Mouse (Mus musculus): ENCODE data around the gene Cox14. TPM values are rescaled to one million over a fixed set of nuclear protein-coding genes. Genes with fewer than 3 reads are reported as not detected.

The Cox14 gene
- polyA plus RNA-seq (2016; fragmentation: Nextera tagmentation; extraction: Ambion mirVana), result 164 and 187 TPM in 2 replicates

DNA sequence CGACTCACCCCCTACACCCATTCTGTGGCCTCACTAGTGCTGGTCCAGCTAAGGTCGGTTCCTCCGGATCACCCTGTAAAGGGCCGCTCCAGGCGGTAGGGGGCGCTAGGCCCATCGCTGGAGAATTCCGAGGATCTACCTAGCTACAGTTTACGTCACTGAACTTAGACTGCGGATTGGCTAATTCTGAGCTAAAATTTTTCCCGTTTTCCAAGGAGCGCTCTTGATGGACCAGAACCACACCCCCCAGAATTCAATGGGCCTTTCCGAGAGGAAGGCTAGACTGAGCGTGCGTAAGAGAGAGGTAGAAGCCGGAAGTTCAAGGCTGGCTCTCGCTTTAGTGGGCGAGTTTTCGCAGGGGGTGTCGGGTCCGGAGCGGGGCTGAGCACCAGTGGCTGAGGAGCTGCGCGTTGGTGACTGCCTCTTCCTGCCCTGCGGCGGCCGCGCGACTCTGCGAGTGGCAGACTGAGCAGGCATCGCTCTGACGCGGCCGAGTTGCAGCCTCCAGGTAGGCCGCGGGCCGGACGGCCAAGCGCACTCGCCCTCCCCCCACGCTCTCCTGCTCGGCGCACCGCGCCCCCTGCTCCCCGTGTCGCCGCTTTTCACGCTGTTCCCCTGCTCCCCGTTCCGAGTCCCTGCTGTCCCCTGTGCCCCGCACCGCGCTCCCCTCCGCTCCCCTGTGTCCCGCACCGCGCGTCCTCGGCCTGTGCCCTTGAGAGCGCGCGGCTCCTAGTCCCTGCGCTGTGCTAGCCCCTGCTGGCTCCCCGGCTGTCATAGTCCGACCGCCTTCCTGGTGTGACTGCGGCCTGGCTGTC lies at the start of gene Cox14:
Cox14 (plus strand) TSS at position 278 of the 815 bp plus-strand sequence.
- Histone ChIP-seq H3K9me3 (no peaks in the 10 kb centered on the region), H3K27ac (peak within 1 kb of the TSS; percentile 97), H3K4me3 (peak within 1 kb of the TSS; percentile 91), H3K36me3 (peaks cover 37% of the 10 kb centered on the region), H3K4me1 (peaks cover 43% of the 10 kb centered on the region), H3K27me3 (ENCODE audit: insufficient read depth, poor library complexity, severe bottlenecking) (no peaks in the 10 kb centered on the region)
- DNase-seq (ENCODE audit: low spot score), result peak; percentile 98
- under 1% methylated on average over 68 of the region's 68 CpGs for WGBS

DNA sequence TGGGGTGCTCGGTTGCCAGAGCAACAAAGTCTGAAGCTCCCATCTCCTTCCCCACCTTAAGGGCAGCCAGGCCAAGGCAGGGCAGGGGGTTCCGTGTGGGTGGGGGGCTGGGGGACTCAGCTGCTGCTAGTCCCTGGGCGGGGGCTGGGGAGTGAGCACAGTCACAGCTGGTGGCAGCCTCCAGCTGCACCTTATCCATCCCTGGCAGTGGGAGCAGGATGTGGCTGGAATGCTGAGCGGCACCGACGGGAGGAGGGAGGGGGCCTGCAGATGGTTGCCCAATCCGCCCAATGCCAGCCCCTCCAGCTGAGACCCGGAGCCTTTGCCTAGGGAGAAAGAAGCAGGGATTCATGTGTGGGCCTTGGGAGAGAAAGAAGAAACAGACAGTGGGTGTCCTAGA lies 48.3 kb upstream of the Cox14 start:
- H3K4me3 ChIP-seq, result no peak overlapping the region
- H3K27me3 ChIP-seq (ENCODE audit: insufficient read depth, poor library complexity, severe bottlenecking), result peaks cover 71% of the 10 kb centered on the region
- peaks cover 34% of the 10 kb centered on the region for H3K4me1 ChIP-seq
- no peaks in the 10 kb centered on the region for H3K9me3 ChIP-seq
- WGBS, result 27% methylated on average over 8 of the region's 8 CpGs
- DNase-seq (ENCODE audit: low spot score), result no peak
- 0 out of 2 replicates have a peak overlapping the region, but pooled peaks have one; percentile 32 for H3K27ac ChIP-seq
- H3K36me3 ChIP-seq, result no peaks in the 10 kb centered on the region

DNA sequence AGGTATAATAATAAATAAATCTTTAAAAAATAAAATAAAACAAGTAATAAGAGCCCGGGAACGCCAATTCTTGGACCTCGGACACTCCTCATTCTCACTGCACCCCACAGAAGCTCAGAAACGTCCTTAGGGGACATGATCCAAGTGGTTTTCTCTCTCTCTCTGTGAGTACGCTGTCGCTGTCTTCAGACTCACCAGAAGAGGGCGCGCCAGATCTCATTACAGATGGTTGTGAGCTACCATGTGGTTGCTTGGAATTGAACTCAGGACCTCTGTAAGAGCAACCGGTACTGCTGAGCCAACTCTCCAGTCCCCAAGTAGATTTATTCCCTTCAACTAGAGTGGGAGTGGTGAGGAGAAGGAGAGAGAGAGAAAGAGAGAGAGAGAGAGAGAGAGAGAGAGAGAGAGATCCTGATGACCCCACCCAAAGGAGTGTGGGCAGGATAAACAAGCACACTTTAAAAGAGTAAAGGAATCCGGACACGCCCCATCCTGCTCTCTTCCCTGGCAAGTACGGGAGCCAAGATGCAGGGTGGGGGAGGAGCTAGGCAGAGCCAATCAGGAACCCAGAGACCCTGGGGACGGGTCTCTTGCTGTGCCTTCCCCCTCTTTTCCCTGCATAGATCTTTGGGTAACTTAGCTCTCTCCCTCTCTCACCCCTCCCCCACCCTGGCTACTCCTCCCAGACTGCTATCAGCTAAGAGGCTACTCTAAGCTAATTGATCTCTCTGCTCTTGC lies 47.2 kb upstream of the Cox14 start:
- 9% methylated on average over 13 of the region's 13 CpGs for WGBS
- Histone ChIP-seq H3K9me3 (no peaks in the 10 kb centered on the region), H3K36me3 (no peaks in the 10 kb centered on the region), H3K4me1 (peaks cover 31% of the 10 kb centered on the region), H3K27me3 (ENCODE audit: insufficient read depth, poor library complexity, severe bottlenecking) (peaks cover 60% of the 10 kb centered on the region), H3K4me3 (no peak overlapping the region; the same call in 1 of the 2 replicates), H3K27ac (no peak overlapping the region)
- DNase-seq (ENCODE audit: low spot score), result peak; percentile 81

DNA sequence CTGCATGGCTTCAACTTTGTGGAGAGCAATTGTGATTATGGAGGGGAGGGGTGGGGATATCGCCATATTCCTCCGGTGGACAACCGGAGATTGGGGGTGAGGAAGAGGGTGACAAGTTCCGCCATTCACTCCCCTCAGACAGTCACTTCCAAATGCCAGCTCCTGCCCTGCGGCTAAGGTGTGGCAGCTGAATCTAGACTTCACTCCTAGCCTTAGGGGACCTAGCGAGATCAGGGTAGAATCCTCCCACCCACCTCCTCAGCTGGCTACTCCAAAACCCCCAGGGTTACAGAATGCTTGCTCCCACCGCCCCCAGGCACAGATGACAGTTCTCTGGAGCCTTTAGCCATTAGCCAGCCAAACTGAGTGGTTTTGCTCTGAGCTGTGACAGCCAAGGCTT lies 46.4 kb upstream of the Cox14 start:
- Histone ChIP-seq H3K4me3 (no peak overlapping the region), H3K9me3 (no peaks in the 10 kb centered on the region), H3K27me3 (ENCODE audit: insufficient read depth, poor library complexity, severe bottlenecking) (peaks cover 52% of the 10 kb centered on the region), H3K4me1 (peaks cover 30% of the 10 kb centered on the region), H3K36me3 (no peaks in the 10 kb centered on the region), H3K27ac (0 out of 2 replicates have a peak overlapping the region, but pooled peaks have one; percentile 10)
- no peak for DNase-seq (ENCODE audit: low spot score)
- WGBS, result 51% methylated on average over 7 of the region's 7 CpGs

DNA sequence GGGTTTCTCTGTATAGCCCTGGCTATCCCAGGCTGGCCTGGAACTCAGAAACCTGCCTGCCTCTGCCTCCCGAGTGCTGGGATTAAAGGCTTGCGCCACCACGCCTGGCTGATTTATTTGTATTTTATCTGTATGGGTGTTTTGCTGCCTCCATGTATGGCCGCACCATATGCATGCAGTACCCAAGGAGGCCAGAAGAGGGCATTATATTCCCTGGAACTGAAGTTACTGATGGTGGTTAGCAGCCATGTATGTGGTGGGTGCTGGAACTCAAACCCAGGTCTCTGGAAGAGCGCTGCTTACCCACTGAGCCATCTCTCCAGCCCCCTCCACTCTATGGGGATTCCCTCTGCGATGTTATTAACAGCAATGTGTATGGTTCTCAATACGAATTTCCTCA lies 42.5 kb upstream of the Cox14 start:
- Histone ChIP-seq H3K27ac (no peak overlapping the region), H3K36me3 (no peaks in the 10 kb centered on the region), H3K4me1 (peaks cover 15% of the 10 kb centered on the region), H3K9me3 (no peaks in the 10 kb centered on the region), H3K27me3 (ENCODE audit: insufficient read depth, poor library complexity, severe bottlenecking) (peaks cover 31% of the 10 kb centered on the region; the same call in 1 of the 2 replicates), H3K4me3 (no peak overlapping the region)
- no peak for DNase-seq (ENCODE audit: low spot score)
- WGBS, result 88% methylated on average over 7 of the region's 7 CpGs

DNA sequence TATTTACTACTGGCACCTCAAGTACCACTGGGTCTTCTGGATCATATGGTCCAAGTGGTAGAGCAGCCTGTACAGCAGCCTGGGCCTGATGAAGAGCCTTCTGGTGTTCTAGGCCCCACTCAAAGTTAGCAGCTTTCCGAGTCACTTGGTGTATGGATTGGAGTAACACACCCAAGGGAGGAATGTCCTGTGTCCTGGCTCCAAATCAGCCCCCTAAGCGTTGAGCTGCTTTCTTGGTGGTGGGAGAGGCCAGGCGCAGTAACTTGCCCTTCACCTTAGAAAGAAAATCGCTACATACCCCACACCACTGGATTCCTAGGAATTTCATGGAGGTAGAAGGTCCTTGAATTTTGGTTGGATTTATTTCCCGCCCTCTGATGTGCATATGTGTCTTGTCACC lies 41.3 kb upstream of the Cox14 start:
- Histone ChIP-seq H3K9me3 (no peaks in the 10 kb centered on the region), H3K27me3 (ENCODE audit: insufficient read depth, poor library complexity, severe bottlenecking) (peaks cover 20% of the 10 kb centered on the region; the same call in 1 of the 2 replicates), H3K27ac (no peak overlapping the region), H3K4me3 (no peak overlapping the region), H3K4me1 (peaks cover 2% of the 10 kb centered on the region), H3K36me3 (no peaks in the 10 kb centered on the region)
- 86% methylated on average over 5 of the region's 5 CpGs for WGBS
- DNase-seq (ENCODE audit: low spot score), result no peak

DNA sequence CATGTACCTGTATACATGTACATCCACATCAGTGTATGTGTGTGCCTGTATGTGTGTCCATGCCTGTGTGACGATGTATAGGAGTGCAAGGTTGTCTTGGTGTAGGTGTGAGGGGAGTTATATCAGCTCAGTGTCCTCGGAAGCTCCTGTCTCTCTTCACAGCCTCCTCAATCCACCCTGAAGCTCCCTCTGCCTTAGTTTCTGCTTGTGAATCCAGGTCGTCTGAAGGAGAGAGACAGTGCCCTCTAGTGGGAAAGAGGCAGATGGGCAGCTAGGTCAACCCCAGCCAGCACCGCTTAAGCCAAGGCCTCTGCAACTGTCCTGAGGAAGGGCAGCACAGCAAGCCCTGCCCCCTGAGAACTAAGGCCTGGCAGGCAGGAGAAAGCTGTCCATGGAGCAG lies 36.7 kb upstream of the Cox14 start:
- Histone ChIP-seq H3K36me3 (no peaks in the 10 kb centered on the region), H3K4me3 (no peak overlapping the region), H3K4me1 (peaks cover 16% of the 10 kb centered on the region), H3K27me3 (ENCODE audit: insufficient read depth, poor library complexity, severe bottlenecking) (peaks cover 45% of the 10 kb centered on the region), H3K9me3 (no peaks in the 10 kb centered on the region), H3K27ac (no peak overlapping the region)
- no peak for DNase-seq (ENCODE audit: low spot score)
- WGBS, result 8% methylated on average over 4 of the region's 4 CpGs

DNA sequence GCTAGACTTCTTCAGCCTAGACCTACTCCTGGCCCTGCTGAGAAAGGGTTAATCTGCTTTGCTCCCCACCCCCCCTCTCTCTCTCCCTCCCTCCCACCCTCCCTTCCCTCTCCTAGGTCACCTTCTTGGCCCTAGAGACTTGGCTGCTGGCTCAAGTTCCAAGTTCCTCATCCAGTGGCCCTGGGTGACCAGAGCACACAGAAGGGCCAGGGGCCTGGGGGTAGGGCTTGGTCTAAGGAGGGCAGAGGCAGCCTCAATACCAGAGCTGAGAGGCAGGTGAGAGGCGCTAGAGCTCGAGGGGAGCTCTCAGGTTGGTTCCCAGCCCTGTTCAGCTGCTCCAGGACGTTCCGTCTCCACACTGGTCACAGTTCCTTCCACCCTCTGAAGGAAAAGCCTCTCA lies 34.5 kb upstream of the Cox14 start:
- WGBS, result 6% methylated on average over 4 of the region's 4 CpGs
- Histone ChIP-seq H3K36me3 (no peaks in the 10 kb centered on the region), H3K9me3 (no peaks in the 10 kb centered on the region), H3K27me3 (ENCODE audit: insufficient read depth, poor library complexity, severe bottlenecking) (peaks cover 43% of the 10 kb centered on the region), H3K4me1 (peaks cover 29% of the 10 kb centered on the region), H3K27ac (peak overlapping the region; percentile 22; the same call in 1 of the 2 replicates), H3K4me3 (no peak overlapping the region)
- DNase-seq (ENCODE audit: low spot score), result no peak

DNA sequence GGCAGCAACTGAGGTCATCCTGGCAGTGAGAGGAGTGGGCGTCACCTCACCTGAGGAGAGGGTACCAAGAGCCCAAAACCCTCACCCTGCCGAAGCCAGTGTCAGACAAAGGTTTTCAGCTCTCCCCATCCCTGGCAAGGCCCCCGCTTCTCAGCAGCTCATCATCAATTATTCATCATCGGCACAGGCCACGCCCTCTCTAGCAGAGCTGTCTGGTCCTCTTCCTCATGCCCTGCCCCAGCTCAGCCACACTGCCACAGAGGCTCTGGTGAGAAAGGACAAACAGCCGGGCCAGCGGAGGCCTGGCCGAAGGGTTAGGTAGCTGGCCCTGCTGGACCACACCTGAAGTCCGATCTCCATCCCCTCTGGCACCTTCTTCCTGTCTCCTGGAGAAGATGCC lies 33.4 kb upstream of the Cox14 start:
- no peaks in the 10 kb centered on the region for H3K9me3 ChIP-seq
- 51% methylated on average over 9 of the region's 9 CpGs for WGBS
- H3K4me3 ChIP-seq, result no peak overlapping the region
- no peak overlapping the region for H3K27ac ChIP-seq
- no peaks in the 10 kb centered on the region for H3K36me3 ChIP-seq
- H3K27me3 ChIP-seq (ENCODE audit: insufficient read depth, poor library complexity, severe bottlenecking), result peaks cover 46% of the 10 kb centered on the region
- H3K4me1 ChIP-seq, result peaks cover 29% of the 10 kb centered on the region
- DNase-seq (ENCODE audit: low spot score), result no peak

DNA sequence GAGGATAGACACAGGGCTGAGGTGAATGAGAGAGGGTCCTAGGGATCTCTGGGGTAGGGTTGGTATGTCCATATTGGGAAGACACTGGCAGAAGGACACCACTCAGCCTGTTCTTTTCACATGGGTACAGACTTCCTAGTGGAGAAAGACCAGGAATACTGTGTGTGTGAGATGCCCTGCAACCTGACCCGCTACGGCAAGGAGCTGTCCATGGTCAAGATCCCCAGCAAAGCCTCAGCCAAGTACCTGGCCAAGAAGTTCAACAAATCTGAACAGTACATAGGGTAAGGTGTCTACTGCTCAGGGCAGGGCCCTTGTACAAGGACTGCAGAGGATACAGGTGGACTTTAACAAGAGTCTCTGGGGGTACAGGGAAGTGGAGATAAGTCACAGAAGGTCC lies 28.1 kb upstream of the Cox14 start:
- H3K9me3 ChIP-seq, result no peaks in the 10 kb centered on the region
- WGBS, result 14% methylated on average over 2 of the region's 2 CpGs
- no peaks in the 10 kb centered on the region for H3K36me3 ChIP-seq
- H3K4me3 ChIP-seq, result no peak overlapping the region
- H3K27ac ChIP-seq, result no peak overlapping the region
- H3K27me3 ChIP-seq (ENCODE audit: insufficient read depth, poor library complexity, severe bottlenecking), result peaks cover 48% of the 10 kb centered on the region
- peaks cover 45% of the 10 kb centered on the region for H3K4me1 ChIP-seq
- DNase-seq (ENCODE audit: low spot score), result no peak

DNA sequence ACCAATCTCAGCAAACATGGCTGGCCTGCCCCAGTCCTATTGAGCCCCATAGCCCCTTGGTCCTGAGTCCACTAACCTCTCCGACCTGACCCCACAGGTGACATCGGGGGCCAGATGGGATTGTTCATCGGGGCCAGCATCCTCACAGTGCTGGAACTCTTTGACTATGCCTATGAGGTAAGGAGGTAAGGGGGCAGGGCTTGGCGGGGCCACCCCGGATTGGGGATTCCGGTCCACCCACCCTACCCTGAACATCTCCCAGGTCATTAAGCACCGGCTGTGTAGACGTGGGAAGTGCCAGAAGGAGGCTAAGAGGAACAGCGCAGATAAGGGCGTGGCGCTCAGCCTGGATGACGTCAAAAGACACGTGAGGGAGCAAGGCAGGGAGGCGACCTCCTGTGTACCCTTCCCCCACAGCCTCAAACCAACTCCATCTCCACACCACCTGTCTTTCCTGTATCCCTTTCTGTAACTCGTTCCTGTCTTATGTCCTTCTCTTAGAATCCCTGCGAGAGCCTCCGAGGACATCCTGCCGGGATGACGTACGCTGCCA lies 26.8 kb upstream of the Cox14 start:
- Histone ChIP-seq H3K27ac (no peak overlapping the region), H3K4me1 (peaks cover 58% of the 10 kb centered on the region), H3K9me3 (no peaks in the 10 kb centered on the region), H3K27me3 (ENCODE audit: insufficient read depth, poor library complexity, severe bottlenecking) (peaks cover 38% of the 10 kb centered on the region), H3K4me3 (no peak overlapping the region), H3K36me3 (peaks cover 5% of the 10 kb centered on the region; the same call in 1 of the 2 replicates)
- WGBS, result 29% methylated on average over 20 of the region's 20 CpGs
- DNase-seq (ENCODE audit: low spot score), result no peak

DNA sequence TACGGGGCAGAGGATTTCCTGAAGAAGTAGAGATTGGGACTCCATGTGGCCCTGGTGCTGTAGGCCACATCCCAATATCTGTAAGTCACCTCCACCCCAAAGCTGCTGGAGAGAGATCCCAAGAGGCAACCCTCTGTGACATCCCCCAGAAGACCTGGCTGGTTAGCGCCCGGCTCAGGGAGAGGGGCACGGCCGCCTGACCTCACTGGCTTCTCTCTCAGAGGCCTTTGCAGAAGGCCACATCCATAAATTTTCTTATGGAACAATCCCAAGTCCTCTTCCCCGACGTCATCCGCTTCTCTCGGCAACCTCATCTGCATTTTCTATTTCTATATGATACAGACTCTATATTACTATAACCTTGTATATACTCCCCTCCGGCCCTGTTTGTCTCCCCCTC lies 25.7 kb upstream of the Cox14 start:
- no peak overlapping the region for H3K27ac ChIP-seq
- 84% methylated on average over 10 of the region's 10 CpGs for WGBS

More for the DNA sequence above, 25.7 kb upstream of the Cox14 start:
- Histone ChIP-seq H3K36me3 (peaks cover 15% of the 10 kb centered on the region), H3K27me3 (ENCODE audit: insufficient read depth, poor library complexity, severe bottlenecking) (peaks cover 35% of the 10 kb centered on the region), H3K4me3 (no peak overlapping the region), H3K9me3 (no peaks in the 10 kb centered on the region), H3K4me1 (peaks cover 64% of the 10 kb centered on the region)
- DNase-seq (ENCODE audit: low spot score), result no peak
